Mouse (Mus musculus): ENCODE results near the gene Cyp26a1.

Cyp26a1 gene

DNA sequence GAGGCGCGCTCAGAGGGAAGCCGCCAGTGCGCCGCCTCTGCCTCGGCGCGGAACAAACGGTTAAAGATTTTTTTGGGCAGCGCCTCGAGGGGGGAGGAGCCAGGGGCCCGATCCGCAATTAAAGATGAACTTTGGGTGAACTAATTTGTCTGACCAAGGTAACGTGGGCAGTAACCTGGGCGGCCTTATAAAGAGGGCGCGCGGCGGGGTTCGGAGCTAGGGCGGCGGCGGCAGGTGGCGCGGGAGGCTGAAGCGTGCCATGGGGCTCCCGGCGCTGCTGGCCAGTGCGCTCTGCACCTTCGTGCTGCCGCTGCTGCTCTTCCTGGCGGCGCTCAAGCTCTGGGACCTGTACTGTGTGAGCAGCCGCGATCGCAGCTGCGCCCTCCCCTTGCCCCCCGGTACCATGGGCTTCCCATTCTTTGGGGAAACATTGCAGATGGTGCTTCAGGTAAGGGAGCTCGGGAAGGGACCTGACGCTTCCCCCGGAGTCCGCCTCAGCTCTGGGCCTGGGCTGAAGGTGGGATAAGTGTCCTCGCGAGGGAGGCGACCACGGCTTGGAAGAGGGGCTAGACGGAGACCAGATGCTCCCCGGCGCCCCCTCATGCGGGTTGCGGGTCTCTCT lies at the start of gene Cyp26a1:
TSS of gene Cyp26a1 (plus strand) at position 148 of the 622 bp plus-strand sequence.
- peak; percentile 51 for DNase-seq (ENCODE audit: low spot score)

DNA sequence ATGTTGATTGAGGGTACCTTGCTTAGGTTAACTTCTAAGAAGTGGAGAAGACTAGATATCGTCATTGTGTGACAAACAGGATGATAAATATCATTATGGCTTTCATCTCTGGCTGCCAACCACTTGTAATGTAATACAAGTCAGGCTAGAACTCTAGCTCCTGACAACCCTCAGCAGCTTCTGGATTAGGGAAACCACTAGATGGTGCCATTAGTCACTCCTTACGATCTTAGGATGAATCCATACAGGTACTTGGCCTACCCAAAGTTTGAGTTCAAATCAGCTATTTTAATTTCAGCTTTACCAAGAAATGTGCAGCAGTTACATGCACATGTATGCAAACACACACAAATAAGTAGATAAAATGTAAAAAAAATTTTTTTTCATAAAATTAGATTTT lies 49.6 kb upstream of the Cyp26a1 start:
- no peak for DNase-seq (ENCODE audit: low spot score)

DNA sequence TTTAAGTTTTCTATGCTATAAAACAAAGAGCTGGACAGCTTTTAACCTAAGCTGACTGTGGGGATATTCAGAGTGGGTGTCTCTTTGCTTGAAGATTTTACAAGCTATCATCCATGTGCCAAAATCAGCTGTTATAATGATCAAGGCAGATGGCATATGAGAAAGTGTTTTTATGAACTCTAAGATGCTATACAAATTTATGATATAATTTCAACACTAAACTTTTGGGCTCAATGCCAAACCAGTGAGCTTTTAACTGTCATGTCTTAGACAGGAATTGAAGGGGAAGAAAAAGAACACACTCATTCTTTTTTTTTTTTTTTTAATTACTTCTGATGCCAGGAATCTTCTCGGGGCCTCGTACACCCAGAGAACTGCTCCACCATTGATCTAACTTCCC lies 47.1 kb upstream of the Cyp26a1 start:
- no peak for DNase-seq (ENCODE audit: low spot score)

DNA sequence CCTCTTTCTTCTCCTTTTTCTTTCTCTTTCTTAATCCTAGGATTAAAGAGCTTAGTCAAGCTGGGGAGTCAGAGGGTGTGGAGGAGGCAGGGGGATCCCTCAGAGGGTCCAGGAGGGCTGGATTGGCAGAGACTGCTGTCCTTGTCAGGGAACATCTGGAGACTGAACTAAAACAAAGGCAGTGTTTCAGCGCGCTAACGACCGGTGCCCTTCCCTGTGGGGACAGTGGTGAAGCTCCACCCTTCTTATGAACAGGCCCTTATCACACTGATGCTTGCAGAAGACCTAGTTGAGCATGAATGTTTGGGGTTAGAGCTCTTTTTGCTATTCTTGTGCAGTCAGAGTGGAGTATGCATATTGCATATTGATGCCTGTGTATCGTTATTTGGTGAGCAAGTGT lies 43.6 kb upstream of the Cyp26a1 start:
- DNase-seq (ENCODE audit: low spot score) = no peak

GRCm38 (mm10) chr19:37656441-37656840 lies 41.2 kb upstream of the Cyp26a1 start:
- DNase-seq (ENCODE audit: low spot score) = no peak

DNA sequence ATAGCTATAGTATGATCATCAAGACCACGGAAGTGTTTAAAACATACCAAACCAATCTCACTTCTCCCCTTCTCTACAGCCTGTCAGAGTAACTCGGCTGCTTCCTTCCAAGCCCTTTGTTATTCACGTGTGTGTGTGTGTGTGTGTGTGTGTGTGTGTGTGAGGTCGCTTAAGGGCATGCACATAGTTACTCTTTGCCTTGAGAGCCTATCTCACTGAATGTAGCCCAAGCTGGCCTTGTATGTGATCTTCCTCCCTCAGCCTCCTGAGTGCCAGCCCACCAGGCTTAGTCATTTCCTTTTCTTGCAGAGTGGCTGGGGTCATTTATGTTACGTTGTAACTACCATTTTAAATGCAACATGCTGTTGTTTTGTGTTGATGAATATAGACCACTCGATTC lies 32.3 kb upstream of the Cyp26a1 start:
- no peak for DNase-seq (ENCODE audit: low spot score)

- DNase-seq (ENCODE audit: low spot score) = no peak
Measured at GRCm38 (mm10) chr19:37667855-37668594, 29.6 kb upstream of the Cyp26a1 start.

DNA sequence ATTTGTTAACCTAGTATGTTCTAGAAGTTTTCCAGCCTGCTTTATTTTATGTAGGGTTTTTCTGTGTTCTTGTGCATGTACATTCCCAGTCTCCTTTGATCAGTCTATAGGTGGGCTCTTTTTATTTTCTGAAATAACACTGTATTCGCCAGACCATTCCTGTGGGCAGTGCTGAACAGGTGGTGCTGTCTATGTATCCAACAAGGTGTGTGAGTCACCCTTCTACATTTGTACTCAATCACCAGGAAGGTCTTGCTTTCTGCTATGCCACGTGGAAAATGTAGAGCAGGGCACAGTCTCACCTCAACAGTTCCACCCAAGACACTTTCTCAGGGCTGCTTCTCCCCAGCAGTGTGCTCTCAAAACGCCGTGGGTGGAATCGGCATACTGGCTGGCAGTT lies 28.9 kb upstream of the Cyp26a1 start:
- no peak for DNase-seq (ENCODE audit: low spot score)

DNA sequence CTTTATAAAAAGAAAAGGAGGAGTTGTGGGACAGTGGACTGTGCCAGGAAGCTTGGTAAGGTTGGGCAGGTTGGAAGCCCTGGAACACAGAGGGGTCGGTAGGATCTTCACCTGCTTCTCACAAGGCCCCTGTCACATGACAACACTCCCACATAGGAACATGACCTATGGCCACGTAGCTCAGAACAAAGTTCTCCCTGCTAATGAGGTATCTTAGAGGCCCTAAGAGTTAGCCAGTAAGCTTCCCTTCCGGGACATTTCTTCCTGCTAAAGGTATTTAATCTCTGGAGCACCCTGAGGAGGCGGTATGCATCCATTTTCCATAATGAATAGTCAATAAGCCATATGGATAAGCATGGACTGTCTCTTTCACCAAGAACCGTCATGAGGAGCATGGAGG lies 28.1 kb upstream of the Cyp26a1 start:
- DNase-seq (ENCODE audit: low spot score) = no peak

DNA sequence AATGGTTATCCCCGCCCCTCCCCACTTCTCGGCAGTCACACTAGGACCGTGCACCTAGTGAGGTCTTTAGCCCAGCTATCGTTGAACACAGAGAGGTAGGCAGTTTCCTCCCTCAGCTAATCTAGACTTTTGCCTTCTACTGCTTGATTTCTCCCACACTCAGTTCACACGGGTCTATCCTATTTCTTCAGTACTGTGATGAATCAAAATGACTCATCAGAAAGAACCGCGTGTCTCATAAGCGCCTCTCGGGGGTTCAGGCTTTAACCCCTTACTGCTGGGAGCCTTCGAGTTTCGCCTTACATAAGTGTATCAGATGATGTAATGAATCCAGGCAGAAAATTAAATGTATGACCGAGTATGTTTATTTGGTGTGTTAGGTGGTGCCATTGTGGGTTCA lies 24.2 kb upstream of the Cyp26a1 start:
- DNase-seq (ENCODE audit: low spot score) = peak; percentile 19

GRCm38 (mm10) chr19:37685281-37685680 lies 12.3 kb upstream of the Cyp26a1 start, which contains the start of gene Cyp26c1:
Gene Cyp26c1 (plus strand): TSS chr19:37685581.
- DNase-seq (ENCODE audit: low spot score) = no peak

GRCm38 (mm10) chr19:37686347-37686746 lies 11.3 kb upstream of the Cyp26a1 start:
- no peak for DNase-seq (ENCODE audit: low spot score)

DNA sequence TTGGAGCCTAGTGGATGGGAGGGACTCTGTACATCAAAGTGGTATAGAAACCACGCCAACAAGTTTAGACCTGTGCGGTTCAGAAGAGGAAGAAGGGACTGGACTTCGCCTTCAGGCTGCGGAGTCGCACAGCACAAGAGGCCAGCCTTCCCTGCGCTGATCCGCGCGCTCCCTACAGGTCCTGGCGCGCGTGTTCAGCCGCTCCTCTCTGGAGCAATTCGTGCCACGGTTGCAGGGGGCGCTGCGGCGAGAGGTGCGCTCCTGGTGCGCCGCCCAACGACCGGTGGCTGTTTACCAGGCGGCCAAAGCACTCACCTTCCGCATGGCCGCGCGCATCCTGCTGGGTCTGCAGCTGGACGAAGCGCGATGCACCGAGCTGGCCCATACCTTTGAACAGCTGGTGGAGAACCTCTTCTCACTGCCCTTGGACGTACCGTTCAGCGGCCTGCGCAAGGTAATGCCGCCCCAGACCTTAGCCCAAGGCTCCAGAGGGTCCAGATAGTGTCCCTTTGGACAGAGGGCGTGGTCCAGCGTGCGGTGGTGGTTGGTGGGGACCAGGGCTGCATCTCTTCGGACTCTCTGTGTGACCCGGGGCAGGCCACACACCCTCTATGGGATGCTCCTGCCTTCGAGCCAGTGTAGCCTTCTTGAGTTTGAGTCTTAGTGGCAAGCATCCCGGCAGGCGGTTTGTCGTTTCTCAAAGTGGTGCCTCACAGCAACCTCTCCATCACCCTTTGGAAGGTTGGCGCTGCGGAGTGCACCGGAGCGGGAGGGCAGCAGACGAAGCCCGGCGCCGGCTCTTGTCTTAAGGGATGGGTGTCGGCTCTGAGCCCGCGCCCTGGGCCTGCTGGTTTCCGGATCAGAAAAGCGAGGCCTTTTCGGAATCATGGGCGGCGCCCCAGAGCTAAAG lies 10.4 kb upstream of the Cyp26a1 start:
- DNase-seq (ENCODE audit: low spot score) = peak; percentile 45

DNA sequence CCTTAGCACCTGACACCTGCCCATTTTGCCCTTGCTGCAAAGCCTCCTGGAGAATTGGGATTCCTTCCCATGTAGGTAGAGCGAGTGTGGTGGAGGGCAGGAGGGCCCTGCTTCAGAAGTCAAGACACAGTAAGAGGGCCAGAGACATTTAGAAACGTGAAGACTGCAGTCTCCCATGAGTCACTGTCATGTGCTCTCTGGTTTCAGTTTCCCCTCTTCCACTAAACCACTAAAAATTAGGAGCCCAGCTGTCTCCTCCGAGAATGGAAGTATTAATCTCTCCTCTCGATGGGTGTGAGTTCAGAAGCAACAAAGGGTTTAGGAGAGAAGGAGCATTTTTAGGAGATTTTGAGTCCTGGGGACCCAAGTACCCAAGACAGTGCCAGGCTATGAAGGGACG lies 8.1 kb upstream of the Cyp26a1 start:
- DNase-seq (ENCODE audit: low spot score) = no peak

DNA sequence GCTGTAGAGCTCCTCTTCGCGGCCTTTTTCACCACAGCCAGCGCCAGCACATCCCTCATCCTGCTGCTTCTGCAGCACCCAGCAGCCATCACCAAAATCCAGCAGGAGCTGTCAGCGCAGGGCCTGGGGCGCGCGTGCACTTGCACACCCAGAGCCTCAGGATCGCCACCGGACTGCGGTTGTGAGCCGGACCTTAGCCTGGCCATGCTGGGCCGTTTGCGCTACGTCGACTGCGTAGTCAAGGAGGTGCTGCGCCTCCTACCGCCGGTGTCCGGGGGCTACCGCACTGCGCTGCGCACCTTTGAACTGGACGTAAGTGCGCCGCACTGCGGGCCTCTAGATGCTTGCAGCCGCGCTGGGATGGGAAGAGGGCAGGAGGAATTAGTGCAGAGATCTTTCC lies 6.9 kb upstream of the Cyp26a1 start:
- DNase-seq (ENCODE audit: low spot score) = no peak

GRCm38 (mm10) chr19:37692879-37693278 lies 4.7 kb upstream of the Cyp26a1 start:
- DNase-seq (ENCODE audit: low spot score) = peak; percentile 54

DNA sequence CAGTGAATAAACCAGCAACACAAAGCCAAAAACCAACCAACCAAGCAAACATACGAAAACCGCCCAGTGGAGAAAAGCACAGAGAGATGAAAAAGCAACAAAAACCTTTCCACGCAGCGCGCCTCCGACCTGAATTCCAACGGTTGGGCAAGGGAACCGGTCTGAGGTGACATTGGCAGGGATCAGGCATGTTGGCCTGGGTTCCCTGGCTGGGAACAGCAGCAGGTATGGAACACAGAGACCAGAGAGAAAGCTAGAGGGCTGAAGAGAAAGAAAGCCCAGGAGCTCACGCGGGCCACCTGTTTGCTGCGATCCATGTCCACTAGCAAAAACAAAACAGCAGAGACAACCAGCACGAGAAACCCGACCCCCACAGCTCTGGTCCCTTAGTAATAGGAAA lies 2.5 kb upstream of the Cyp26a1 start:
- no peak for DNase-seq (ENCODE audit: low spot score)

DNA sequence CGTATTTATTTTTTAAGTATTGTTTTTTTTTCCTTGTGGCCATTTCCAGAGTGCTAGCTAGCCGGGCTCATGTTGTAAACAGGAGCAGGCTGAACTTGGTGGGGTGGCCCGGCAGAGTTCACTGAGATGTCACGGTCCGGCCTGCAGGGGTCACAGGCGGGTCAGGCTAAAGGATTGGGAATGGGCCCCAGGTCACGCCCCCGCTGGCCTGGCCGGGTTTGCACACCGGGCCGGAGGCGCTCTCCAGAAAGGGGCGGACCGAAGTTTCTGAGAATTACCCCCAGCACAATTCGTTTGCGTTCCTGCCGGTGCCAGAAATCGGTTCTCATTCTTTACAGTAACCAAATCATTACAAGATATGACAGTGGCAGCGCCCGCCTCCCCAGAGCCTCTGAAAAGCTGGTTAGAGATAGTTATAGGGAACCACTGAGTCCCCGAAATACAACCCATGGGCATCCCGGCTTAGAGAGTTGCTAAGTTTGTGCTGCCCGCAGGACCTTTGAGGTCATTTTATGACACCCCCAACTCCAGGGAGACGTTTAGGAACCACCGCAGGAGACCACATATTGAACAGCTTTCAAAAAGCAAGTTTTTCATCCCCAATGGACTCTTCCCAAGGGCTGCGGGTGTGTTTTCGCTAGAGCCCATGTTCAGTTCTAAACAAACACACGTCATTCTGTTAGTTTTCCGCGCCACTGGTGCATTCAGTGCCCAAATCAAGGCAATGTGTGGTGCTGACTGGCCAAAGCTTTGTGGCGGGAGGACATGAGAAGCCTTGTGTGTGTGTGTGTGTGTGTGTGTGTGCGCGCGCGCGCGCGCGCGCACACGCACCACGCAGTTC lies 1.6 kb upstream of the Cyp26a1 start:
- DNase-seq (ENCODE audit: low spot score) = peak; percentile 52

DNA sequence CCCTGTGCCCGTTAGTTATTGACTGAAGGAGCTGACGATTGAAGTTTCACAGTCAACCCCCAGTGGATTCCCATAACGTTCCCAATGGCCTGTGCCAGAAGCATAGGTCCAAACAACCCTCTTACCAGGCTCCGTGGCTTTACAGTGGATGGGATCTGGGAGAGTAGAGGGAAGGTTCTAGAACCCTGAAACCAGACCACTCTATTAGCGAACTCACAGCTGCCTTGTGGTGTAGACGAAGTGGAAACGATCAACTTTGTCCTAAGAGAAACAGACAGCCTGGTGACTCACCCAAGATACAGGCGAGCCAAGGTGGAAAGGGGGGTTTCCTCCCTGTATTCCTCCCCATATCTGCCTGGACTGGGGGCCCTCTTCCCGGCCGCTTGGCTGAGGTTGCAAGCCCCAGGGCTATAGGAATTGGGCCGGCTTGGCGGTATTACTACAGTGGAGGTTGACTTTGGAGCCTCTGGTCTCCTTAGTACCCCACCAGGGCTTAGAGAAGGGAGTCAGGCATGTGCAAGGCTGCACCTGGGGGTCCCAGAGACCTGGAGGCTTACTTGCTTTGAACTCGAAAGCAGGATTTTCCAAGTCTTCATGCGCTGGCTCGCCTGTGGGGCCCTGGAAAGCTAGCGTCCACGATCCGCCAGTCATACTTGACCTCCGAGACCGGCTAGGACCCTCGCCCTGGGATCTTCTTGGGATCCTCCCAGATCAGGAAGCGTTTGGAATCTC lies 829 bp upstream of the Cyp26a1 start:
- DNase-seq (ENCODE audit: low spot score) = no peak

- no peak for DNase-seq (ENCODE audit: low spot score)
Measured at GRCm38 (mm10) chr19:37697335-37697636, 312 bp upstream of the Cyp26a1 start.
